Mouse (Mus musculus) bone marrow, adult 2 months (tissue): ENCODE results near the gene 9630041A04Rik. TPM values are rescaled to one million over a fixed set of nuclear protein-coding genes. Genes with fewer than 3 reads are reported as not detected.

ENCODE experiments used
- H3K27ac ChIP-seq: fragments of 200-500 bp; 2 replicates; pipeline ENCODE4 v1.5.1; 2012; ENCODE audit warnings: low read depth, mild to moderate bottlenecking, control low read depth, inconsistent platforms, low read length; ENCODE audit not compliant: control insufficient read depth, poor library complexity, insufficient read depth
- H3K4me1 ChIP-seq: fragments of 200-500 bp; 2 replicates; pipeline ENCODE4 v1.6.1; 2011; ENCODE audit warnings: low read length; ENCODE audit not compliant: control insufficient read depth, insufficient read depth
- H3K4me3 ChIP-seq: fragments of 200-500 bp; replicated peaks from 2 replicates; pipeline ENCODE3; 2011; ENCODE audit warnings: mild to moderate bottlenecking, low read depth, low read length, control low read depth; ENCODE audit not compliant: control insufficient read depth
- CTCF ChIP-seq: fragments of 200-500 bp; IDR thresholded peaks from 2 replicates; pipeline ENCODE4 v1.5.1; 2011; ENCODE audit warnings: low read length, control low read depth; ENCODE audit not compliant: control insufficient read depth, insufficient read depth
- POLR2A ChIP-seq: fragments of 200-500 bp; IDR thresholded peaks from 2 replicates; pipeline ENCODE4 v1.6.1; 2011; ENCODE audit warnings: low read depth, mild to moderate bottlenecking, control low read depth, low read length, borderline replicate concordance; ENCODE audit not compliant: control insufficient read depth
- WGBS: fragments of 180-500 bp; shearing (Covaris S2); methylation state at CpG from one replicate; pipeline ENCODE4 v1.1.7; 2018; 5-methylcytosine and 5-hydroxymethylcytosine counted together
- polyA plus RNA-seq: library from polyadenylated mRNA; stranded (reverse); fragments of >200 nt; gene quantifications from 2 replicates; pipeline ENCODE4 v1.2.4, GENCODE M21; 2011; ENCODE audit warnings: low replicate concordance; ENCODE audit not compliant: missing spikeins, insufficient read depth, insufficient read length

The 9630041A04Rik gene
- polyA plus RNA-seq, 1 experiment = not detected

DNA sequence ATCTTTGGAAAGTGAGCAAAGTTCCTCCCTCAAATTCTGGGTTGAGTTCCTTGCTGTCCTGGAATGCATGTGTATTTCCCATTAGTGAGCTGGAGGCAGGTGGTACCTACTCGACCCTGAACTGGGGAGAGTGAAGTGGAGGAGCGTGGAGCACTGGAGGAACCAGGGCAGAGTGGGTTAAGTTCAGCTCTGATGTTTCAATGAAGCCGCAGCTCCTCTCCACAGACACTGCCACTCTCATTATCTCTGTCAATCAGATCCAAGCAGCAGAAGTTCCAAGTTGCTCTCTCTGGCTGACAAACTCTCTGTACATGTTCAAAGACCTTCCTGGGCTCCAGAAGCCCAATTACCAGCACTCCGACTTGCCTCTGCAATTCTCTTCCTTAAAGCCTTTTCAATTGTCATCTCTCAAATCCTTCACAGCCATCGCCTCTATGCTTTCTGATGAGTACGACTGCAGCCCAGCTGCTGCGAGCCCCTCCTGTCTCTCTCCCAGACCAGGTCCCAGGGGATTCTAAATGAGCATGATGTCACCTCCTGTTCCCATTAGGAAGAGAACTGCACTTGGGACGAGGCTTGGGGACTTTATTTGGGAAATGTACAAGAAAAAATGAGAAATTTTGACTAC is 72.4 kb downstream of the 9630041A04Rik start:
- WGBS = 69% methylated on average over 8 of the region's 8 CpGs
- H3K4me1 ChIP-seq = no peaks in the 10 kb centered on the region
- H3K27ac ChIP-seq = no peak overlapping the region
- no peak for TF ChIP-seq CTCF
- no peak for TF ChIP-seq POLR2A
- H3K4me3 ChIP-seq = no peak overlapping the region

GRCm38 (mm10) chr9:101934887-101935286 is 73.2 kb downstream of the 9630041A04Rik start:
- Histone ChIP-seq H3K27ac (no peak overlapping the region), H3K4me1 (no peaks in the 10 kb centered on the region; the same call in 1 of the 2 replicates), H3K4me3 (no peak overlapping the region)
- WGBS = 78% methylated on average over 8 of the region's 8 CpGs
- TF ChIP-seq CTCF (no peak), POLR2A (no peak)

DNA sequence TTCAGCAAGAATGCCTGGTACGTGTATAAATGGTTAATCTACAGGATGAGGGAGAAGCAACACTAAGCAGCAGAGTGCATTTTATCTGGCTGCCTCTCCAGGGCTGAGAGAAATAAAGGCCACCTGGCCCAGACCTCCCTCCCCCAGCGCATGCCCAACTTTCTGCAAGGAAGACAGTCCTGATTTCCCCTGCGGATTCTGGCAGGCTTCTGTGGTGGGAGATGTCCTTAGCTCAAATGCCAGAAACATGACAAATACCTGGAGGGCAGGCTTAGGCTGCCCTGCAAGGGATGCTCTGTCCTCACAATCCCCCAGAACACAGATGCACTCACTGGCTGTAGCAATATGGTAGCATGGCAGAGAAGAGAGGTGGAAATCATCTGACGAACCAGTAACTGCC is 76.4 kb downstream of the 9630041A04Rik start:
- Histone ChIP-seq H3K4me1 (no peaks in the 10 kb centered on the region; the same call in 1 of the 2 replicates), H3K4me3 (no peak overlapping the region), H3K27ac (no peak overlapping the region)
- 78% methylated on average over 4 of the region's 4 CpGs for WGBS
- TF ChIP-seq POLR2A = no peak
- no peak for TF ChIP-seq CTCF

DNA sequence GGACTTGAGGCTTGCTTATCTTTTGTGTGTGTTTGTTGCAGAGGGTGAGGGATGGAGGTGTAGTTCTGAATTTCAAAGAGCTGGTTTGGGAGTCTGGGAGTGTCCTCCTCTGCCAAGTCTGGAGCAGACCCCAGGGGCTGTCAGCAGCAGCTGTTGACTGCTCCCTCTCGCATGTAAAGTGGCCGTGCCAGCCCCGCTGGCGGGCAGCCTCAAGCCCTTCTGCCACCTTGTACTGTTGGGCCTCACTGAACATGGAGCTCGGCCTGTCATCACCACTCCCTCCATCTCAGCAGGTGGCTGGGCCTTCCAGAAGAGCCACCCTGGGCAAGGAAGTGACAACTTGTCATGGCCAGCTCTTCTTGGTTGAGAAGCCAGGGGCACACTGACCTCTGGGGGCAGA is 77.4 kb downstream of the 9630041A04Rik start:
- Histone ChIP-seq H3K4me1 (no peaks in the 10 kb centered on the region; the same call in 1 of the 2 replicates), H3K27ac (no peak overlapping the region), H3K4me3 (no peak overlapping the region)
- TF ChIP-seq CTCF (no peak), POLR2A (no peak)
- 78% methylated on average over 5 of the region's 5 CpGs for WGBS

GRCm38 (mm10) chr9:101940182-101940581 is 78.5 kb downstream of the 9630041A04Rik start:
- no peaks in the 10 kb centered on the region; the same call in 1 of the 2 replicates for H3K4me1 ChIP-seq
- H3K27ac ChIP-seq = no peak overlapping the region
- TF ChIP-seq CTCF (no peak), POLR2A (no peak)
- 47% methylated on average over 3 of the region's 3 CpGs for WGBS
- no peak overlapping the region for H3K4me3 ChIP-seq

DNA sequence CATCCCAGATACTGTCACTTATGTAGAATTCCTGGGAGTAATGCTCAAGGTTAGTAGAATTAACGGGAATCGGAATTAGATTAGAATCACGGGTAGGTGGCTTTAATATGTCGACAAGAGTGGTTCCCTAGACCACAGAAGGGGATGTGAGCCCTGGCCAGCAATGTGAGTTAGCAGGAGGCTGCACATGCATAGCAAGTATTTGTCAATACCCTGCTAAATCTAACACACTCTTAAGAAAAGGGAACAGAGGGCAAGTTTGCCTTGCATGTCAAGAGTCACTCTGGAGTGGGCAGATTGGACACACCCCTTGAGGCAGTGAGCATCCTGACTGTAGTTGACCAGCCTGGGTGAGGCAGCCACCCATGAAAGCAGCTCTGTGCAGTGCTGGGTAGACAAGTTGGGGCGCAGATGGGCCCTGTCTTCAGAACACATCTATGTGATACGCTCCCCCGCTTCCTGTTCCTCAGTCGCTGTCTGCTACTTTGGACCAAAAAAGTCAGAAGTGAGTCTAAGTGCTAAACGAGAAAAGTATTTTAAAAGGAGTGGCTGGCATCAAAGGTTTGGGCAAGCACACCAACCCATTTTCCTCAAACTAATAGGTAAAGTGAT is 80.5 kb downstream of the 9630041A04Rik start:
- Histone ChIP-seq H3K27ac (no peak overlapping the region), H3K4me3 (no peak overlapping the region), H3K4me1 (no peaks in the 10 kb centered on the region; the same call in 1 of the 2 replicates)
- TF ChIP-seq POLR2A (no peak), CTCF (no peak)
- WGBS = 61% methylated on average over 9 of the region's 9 CpGs

GRCm38 (mm10) chr9:101945326-101945725 is 83.7 kb downstream of the 9630041A04Rik start:
- Histone ChIP-seq H3K4me3 (no peak overlapping the region), H3K27ac (no peak overlapping the region), H3K4me1 (no peaks in the 10 kb centered on the region)
- 78% methylated on average over 7 of the region's 7 CpGs for WGBS
- TF ChIP-seq CTCF (no peak), POLR2A (no peak)

GRCm38 (mm10) chr9:101945814-101946213 is 84.2 kb downstream of the 9630041A04Rik start:
- 66% methylated on average over 4 of the region's 4 CpGs for WGBS
- Histone ChIP-seq H3K4me1 (no peaks in the 10 kb centered on the region), H3K27ac (no peak overlapping the region), H3K4me3 (no peak overlapping the region)
- TF ChIP-seq CTCF = no peak
- no peak for TF ChIP-seq POLR2A

DNA sequence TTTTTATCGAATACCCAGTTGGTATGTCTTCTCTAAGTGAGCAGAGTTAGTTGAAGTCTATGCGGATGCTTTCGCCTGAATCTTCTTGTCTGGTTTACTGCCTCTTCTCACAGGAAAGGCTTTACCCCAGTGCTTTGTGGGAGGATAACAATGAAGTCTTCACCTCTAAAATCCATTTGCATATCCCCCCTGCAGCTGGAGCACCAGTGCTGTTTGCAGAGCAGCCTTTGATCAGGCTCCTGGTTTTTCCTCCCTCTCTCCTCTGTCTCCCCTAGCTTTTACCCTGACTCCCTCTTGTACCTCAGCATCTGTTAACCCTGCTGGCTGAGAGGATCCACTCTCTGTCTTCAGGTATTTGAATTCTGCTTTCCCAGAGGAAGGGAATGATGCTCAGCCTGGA is 88.5 kb downstream of the 9630041A04Rik start:
- Histone ChIP-seq H3K4me1 (no peaks in the 10 kb centered on the region), H3K4me3 (no peak overlapping the region), H3K27ac (no peak overlapping the region)
- WGBS = 33% methylated on average over 3 of the region's 3 CpGs
- no peak for TF ChIP-seq CTCF
- no peak for TF ChIP-seq POLR2A
